Mouse (Mus musculus): ENCODE measurements around the gene Mrps6. TPM values are rescaled to one million over a fixed set of nuclear protein-coding genes. Genes with fewer than 3 reads are reported as not detected.

The Mrps6 gene
- total and polyA plus RNA-seq, 3 experiments, result 40.8 to 71.0 TPM; not detected in 1

GRCm38 (mm10) chr16:92036701-92037100, 21.4 kb upstream of the Mrps6 start:
- no peak overlapping the region for H3K4me3 ChIP-seq (ENCODE audit: control insufficient read depth in 1 of 2, insufficient read depth in 1 of 2, low read depth in 2 of 2, low read length in 2 of 2)
- H3K4me1 ChIP-seq (ENCODE audit: control insufficient read depth in 1 of 2, insufficient read depth in 2 of 2, low read length in 2 of 2), result no peaks in the 10 kb centered on the region
- H3K36me3 ChIP-seq (ENCODE audit: control insufficient read depth in 1 of 2, insufficient read depth in 2 of 2, low read length in 2 of 2), result no peaks in the 10 kb centered on the region
- no peaks in the 10 kb centered on the region for H3K9me3 ChIP-seq (replicated peaks; ENCODE audit: insufficient read depth, low read length)
- TF ChIP-seq RCOR1 (IDR thresholded peaks at IDR 0.05; ENCODE audit: low read depth, low read length) (no peak), HCFC1 (IDR thresholded peaks at IDR 0.05; ENCODE audit: low read depth, low read length) (no peak), MXI1 (IDR thresholded peaks at IDR 0.05; ENCODE audit: low read depth, low read length) (no peak), MAFK (IDR thresholded peaks at IDR 0.05; ENCODE audit: borderline replicate concordance, low read depth, low read length) (no peak), CTCF (IDR thresholded peaks at IDR 0.05 in 2 of 3, conservative IDR thresholded peaks at IDR 0.05 in 1 of 3; ENCODE audit: control insufficient read depth in 1 of 3, insufficient read depth in 1 of 3, low read depth in 2 of 3, low read length in 3 of 3, poor library complexity in 1 of 3, severe bottlenecking in 1 of 3) (no peak), ETS1 (IDR thresholded peaks at IDR 0.05; ENCODE audit: low read depth, low read length) (no peak), NRF1 (IDR thresholded peaks at IDR 0.05; ENCODE audit: insufficient read depth, low read depth, low read length, poor library complexity, severe bottlenecking) (no peak), TAL1 (IDR thresholded peaks at IDR 0.05; ENCODE audit: low read length) (no peak), USF2 (IDR thresholded peaks at IDR 0.05; ENCODE audit: borderline replicate concordance in 1 of 2, insufficient read depth in 1 of 2, low read depth in 1 of 2, low read length in 2 of 2) (no peak), ZMIZ1 (IDR thresholded peaks at IDR 0.05; ENCODE audit: low read depth, low read length) (no peak)
- no peak overlapping the region for H3K27ac ChIP-seq (ENCODE audit: control insufficient read depth, low read depth, low read length)
- no peaks in the 10 kb centered on the region for H3K79me2 ChIP-seq (ENCODE audit: control insufficient read depth, insufficient read depth, low read length, poor library complexity)
- DNase-seq (ENCODE audit: low read depth, low spot score), result no peak
- H3K9ac ChIP-seq (ENCODE audit: control insufficient read depth, low read depth, low read length, poor library complexity, severe bottlenecking), result no peak overlapping the region
- peaks cover 0 to 1% of the 10 kb centered on the region in 2 experiments; a peak in 3 of 4 replicates for H3K27me3 ChIP-seq (ENCODE audit: control insufficient read depth in 1 of 2, insufficient read depth in 2 of 2, low read length in 2 of 2)

GRCm38 (mm10) chr16:92037891-92038607, 20.0 kb upstream of the Mrps6 start:
- no peak for TF ChIP-seq USF2 (IDR thresholded peaks at IDR 0.05; ENCODE audit: borderline replicate concordance in 1 of 2, insufficient read depth in 1 of 2, low read depth in 1 of 2, low read length in 2 of 2)
- no peak for TF ChIP-seq JUND (IDR thresholded peaks at IDR 0.05; ENCODE audit: low read depth, low read length)
- no peak for TF ChIP-seq E2F4 (IDR thresholded peaks at IDR 0.05; ENCODE audit: borderline replicate concordance, low read depth, low read length)
- no peak for TF ChIP-seq CHD2 (IDR thresholded peaks at IDR 0.05; ENCODE audit: low read length)
- no peak for TF ChIP-seq ZNF384 (IDR thresholded peaks at IDR 0.05; ENCODE audit: low read depth, low read length)
- no peak for TF ChIP-seq ELF1 (IDR thresholded peaks at IDR 0.05; ENCODE audit: low read depth, low read length)
- TF ChIP-seq TAL1 (IDR thresholded peaks at IDR 0.05; ENCODE audit: low read length), result no peak
- TF ChIP-seq POLR2AphosphoS2 (IDR thresholded peaks at IDR 0.05; ENCODE audit: low read length), result no peak
- TF ChIP-seq KAT2A (conservative IDR thresholded peaks at IDR 0.05; ENCODE audit: low read depth, low read length), result no peak
- no peak for TF ChIP-seq NELFE (IDR thresholded peaks at IDR 0.05; ENCODE audit: low read depth, low read length)
- Histone ChIP-seq H3K4me3 (ENCODE audit: control insufficient read depth in 1 of 2, insufficient read depth in 1 of 2, low read depth in 2 of 2, low read length in 2 of 2) (no peak overlapping the region), H3K9me3 (replicated peaks; ENCODE audit: insufficient read depth, low read length) (no peaks in the 10 kb centered on the region), H3K27ac (ENCODE audit: control insufficient read depth, low read depth, low read length) (no peak overlapping the region), H3K27me3 (ENCODE audit: control insufficient read depth in 1 of 2, insufficient read depth in 2 of 2, low read length in 2 of 2) (peaks cover 0 to 4% of the 10 kb centered on the region in 2 experiments; a peak in 3 of 4 replicates), H3K9ac (ENCODE audit: control insufficient read depth, low read depth, low read length, poor library complexity, severe bottlenecking) (no peak overlapping the region), H3K79me2 (ENCODE audit: control insufficient read depth, insufficient read depth, low read length, poor library complexity) (no peaks in the 10 kb centered on the region), H3K4me1 (ENCODE audit: control insufficient read depth in 1 of 2, insufficient read depth in 2 of 2, low read length in 2 of 2) (no peaks in the 10 kb centered on the region), H3K36me3 (ENCODE audit: control insufficient read depth in 1 of 2, insufficient read depth in 2 of 2, low read length in 2 of 2) (no peaks in the 10 kb centered on the region)
- DNase-seq (ENCODE audit: low read depth, low spot score), result no peak

Measured in MEL (cell line).